Mouse (Mus musculus): ENCODE results near the gene Ahdc1.

GRCm38 (mm10) chr4:133023636-133024035 lies 12.6 kb downstream of the Ahdc1 start:
- TF ChIP-seq POLR2A (IDR thresholded peaks at IDR 0.05; ENCODE audit: low read depth, low read length) (no peak), CTCF (conservative IDR thresholded peaks at IDR 0.05 in 1 of 2, IDR thresholded peaks at IDR 0.05 in 1 of 2; ENCODE audit: low read depth in 2 of 2, low read length in 2 of 2) (no peak), ETS1 (conservative IDR thresholded peaks at IDR 0.05; ENCODE audit: low read depth, low read length) (no peak), MAX (IDR thresholded peaks at IDR 0.05; ENCODE audit: low read length) (no peak), CHD1 (IDR thresholded peaks at IDR 0.05; ENCODE audit: low read depth, low read length) (no peak), TCF12 (IDR thresholded peaks at IDR 0.05; ENCODE audit: low read depth, low read length) (no peak), EP300 (IDR thresholded peaks at IDR 0.05; ENCODE audit: low read length) (no peak), TBP (conservative IDR thresholded peaks at IDR 0.05; ENCODE audit: low read depth, low read length) (no peak), ZC3H11A (IDR thresholded peaks at IDR 0.05; ENCODE audit: low read depth, low read length) (no peak), ZMIZ1 (IDR thresholded peaks at IDR 0.05; ENCODE audit: low read depth, low read length) (no peak), CHD2 (IDR thresholded peaks at IDR 0.05; ENCODE audit: low read length) (no peak), USF1 (IDR thresholded peaks at IDR 0.05; ENCODE audit: low read depth, low read length) (no peak)
